Mouse (Mus musculus): ENCODE results near the gene Zmiz1. TPM values are rescaled to one million over a fixed set of nuclear protein-coding genes. Genes with fewer than 3 reads are reported as not detected.

Gene Zmiz1
- total and polyA plus RNA-seq, 3 experiments = 0.09 to 0.16 TPM; not detected in 1

- Histone ChIP-seq H3K36me3 (replicated peaks) (no peaks in the 10 kb centered on the region), H3K27me3 (ENCODE audit: insufficient read depth, low read length) (no peaks in the 10 kb centered on the region; the same call in 1 of the 2 replicates), H3K9me3 (replicated peaks) (peaks cover 34% of the 10 kb centered on the region), H3K4me1 (ENCODE audit: insufficient read depth, low read depth, low read length) (no peaks in the 10 kb centered on the region), H3K4me3 (ENCODE audit: low read depth, low read length) (no peak overlapping the region)
- TF ChIP-seq GATA2 (IDR thresholded peaks at IDR 0.05; ENCODE audit: borderline replicate concordance, low read depth, low read length) (no peak), GATA1 (IDR thresholded peaks at IDR 0.05; ENCODE audit: borderline replicate concordance, low read length) (no peak), POLR2AphosphoS5 (IDR thresholded peaks at IDR 0.05; ENCODE audit: insufficient replicate concordance, low read depth, low read length) (no peak), TAL1 (conservative IDR thresholded peaks at IDR 0.05; ENCODE audit: low read depth, low read length) (no peak), CTCF (IDR thresholded peaks at IDR 0.05; ENCODE audit: low read depth, low read length) (no peak)
- DNase-seq (ENCODE audit: low spot score) (no peak), ATAC-seq (ENCODE audit: extremely low read depth, insufficient number of reproducible peaks, low FRiP score, poor library complexity, severe bottlenecking) (no peak)
These were observed 206.5 kb downstream of the Zmiz1 start for GRCm38 (mm10) chr14:25665314-25665970.

DNA sequence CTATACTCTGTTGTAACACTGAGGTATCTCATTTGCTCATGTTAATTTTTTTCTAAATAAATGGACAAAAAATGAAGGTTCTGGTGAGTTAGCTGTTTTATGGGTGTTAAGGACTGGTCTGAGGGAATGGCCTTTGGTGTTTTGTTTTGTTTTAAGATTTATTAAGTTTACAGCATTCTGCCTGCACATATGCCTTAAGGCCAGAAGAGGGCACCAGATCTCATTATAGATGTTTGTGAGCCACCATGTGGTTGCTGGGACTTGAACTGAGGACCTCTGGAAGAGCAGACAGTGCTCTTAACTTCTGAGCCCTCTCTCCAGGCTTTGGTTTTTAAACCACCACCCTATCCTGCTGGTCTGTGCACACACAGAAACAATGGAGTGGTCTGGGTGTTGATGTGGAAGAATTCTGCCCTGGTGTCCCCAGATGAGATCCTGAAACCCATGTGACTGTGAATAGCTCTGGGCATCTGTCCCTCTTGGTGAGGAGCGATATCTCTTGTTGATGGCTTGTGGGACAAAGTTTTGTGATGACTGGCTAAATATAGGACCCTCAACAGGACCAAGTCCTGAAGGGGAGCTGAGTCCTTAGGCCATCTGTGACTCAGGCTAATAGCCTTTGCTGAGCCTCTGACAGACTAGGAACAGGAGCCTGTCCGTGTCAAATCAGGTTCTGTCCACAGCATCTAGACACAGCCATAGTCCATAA lies 207.8 kb downstream of the Zmiz1 start:
- Histone ChIP-seq H3K27me3 (ENCODE audit: insufficient read depth, low read length) (no peaks in the 10 kb centered on the region), H3K9me3 (replicated peaks) (peaks cover 20% of the 10 kb centered on the region), H3K36me3 (replicated peaks) (no peaks in the 10 kb centered on the region), H3K4me1 (ENCODE audit: insufficient read depth, low read depth, low read length) (no peaks in the 10 kb centered on the region), H3K4me3 (ENCODE audit: low read depth, low read length) (no peak overlapping the region)
- TF ChIP-seq CTCF (IDR thresholded peaks at IDR 0.05; ENCODE audit: low read depth, low read length) (no peak), TAL1 (conservative IDR thresholded peaks at IDR 0.05; ENCODE audit: low read depth, low read length) (no peak), GATA1 (IDR thresholded peaks at IDR 0.05; ENCODE audit: borderline replicate concordance, low read length) (no peak), POLR2AphosphoS5 (IDR thresholded peaks at IDR 0.05; ENCODE audit: insufficient replicate concordance, low read depth, low read length) (no peak), GATA2 (IDR thresholded peaks at IDR 0.05; ENCODE audit: borderline replicate concordance, low read depth, low read length) (no peak)
- ATAC-seq (ENCODE audit: extremely low read depth, insufficient number of reproducible peaks, low FRiP score, poor library complexity, severe bottlenecking) (no peak), DNase-seq (ENCODE audit: low spot score) (no peak)

GRCm38 (mm10) chr14:25667587-25667986 lies 208.6 kb downstream of the Zmiz1 start:
- H3K4me1 ChIP-seq (ENCODE audit: insufficient read depth, low read depth, low read length) = no peaks in the 10 kb centered on the region
- no peaks in the 10 kb centered on the region for H3K27me3 ChIP-seq (ENCODE audit: insufficient read depth, low read length)
- H3K4me3 ChIP-seq (ENCODE audit: low read depth, low read length) = no peak overlapping the region
- ATAC-seq (ENCODE audit: extremely low read depth, insufficient number of reproducible peaks, low FRiP score, poor library complexity, severe bottlenecking) = no peak
- peaks cover 13% of the 10 kb centered on the region for H3K9me3 ChIP-seq (replicated peaks)
- no peaks in the 10 kb centered on the region for H3K36me3 ChIP-seq (replicated peaks)
- TF ChIP-seq TAL1 (conservative IDR thresholded peaks at IDR 0.05; ENCODE audit: low read depth, low read length) (no peak), POLR2AphosphoS5 (IDR thresholded peaks at IDR 0.05; ENCODE audit: insufficient replicate concordance, low read depth, low read length) (no peak), GATA1 (IDR thresholded peaks at IDR 0.05; ENCODE audit: borderline replicate concordance, low read length) (no peak), CTCF (IDR thresholded peaks at IDR 0.05; ENCODE audit: low read depth, low read length) (no peak)
- no peak for DNase-seq (ENCODE audit: low spot score)

DNA sequence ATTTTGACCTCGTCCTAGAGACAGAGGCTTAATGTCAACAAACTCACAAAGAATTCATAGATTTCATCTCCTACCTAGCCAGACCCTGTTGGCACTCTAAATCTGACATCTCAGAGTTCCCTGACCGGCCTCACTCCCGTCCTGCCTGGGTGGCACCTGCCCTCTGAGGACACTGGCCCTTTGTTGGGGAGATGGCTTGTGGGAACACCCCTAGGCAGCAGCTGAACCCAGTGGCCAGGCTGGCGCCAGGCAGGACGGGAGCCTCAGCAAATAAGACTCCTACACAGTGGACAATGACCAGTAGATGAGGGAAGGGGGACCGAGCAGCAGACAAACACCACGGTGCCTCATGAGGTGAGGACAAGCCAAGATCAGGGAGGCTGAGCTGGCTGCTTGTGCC lies 220.6 kb downstream of the Zmiz1 start:
- DNase-seq (ENCODE audit: low spot score) (no peak), ATAC-seq (ENCODE audit: extremely low read depth, insufficient number of reproducible peaks, low FRiP score, poor library complexity, severe bottlenecking) (no peak)
- no peak for TF ChIP-seq TAL1 (conservative IDR thresholded peaks at IDR 0.05; ENCODE audit: low read depth, low read length)
- no peak for TF ChIP-seq GATA2 (IDR thresholded peaks at IDR 0.05; ENCODE audit: borderline replicate concordance, low read depth, low read length)
- TF ChIP-seq GATA1 (IDR thresholded peaks at IDR 0.05; ENCODE audit: borderline replicate concordance, low read length) = no peak
- no peak for TF ChIP-seq POLR2AphosphoS5 (IDR thresholded peaks at IDR 0.05; ENCODE audit: insufficient replicate concordance, low read depth, low read length)
- no peak for TF ChIP-seq CTCF (IDR thresholded peaks at IDR 0.05; ENCODE audit: low read depth, low read length)
- Histone ChIP-seq H3K9me3 (replicated peaks) (no peaks in the 10 kb centered on the region), H3K27me3 (ENCODE audit: insufficient read depth, low read length) (no peaks in the 10 kb centered on the region), H3K4me1 (ENCODE audit: insufficient read depth, low read depth, low read length) (no peaks in the 10 kb centered on the region), H3K36me3 (replicated peaks) (no peaks in the 10 kb centered on the region), H3K4me3 (ENCODE audit: low read depth, low read length) (no peak overlapping the region)

DNA sequence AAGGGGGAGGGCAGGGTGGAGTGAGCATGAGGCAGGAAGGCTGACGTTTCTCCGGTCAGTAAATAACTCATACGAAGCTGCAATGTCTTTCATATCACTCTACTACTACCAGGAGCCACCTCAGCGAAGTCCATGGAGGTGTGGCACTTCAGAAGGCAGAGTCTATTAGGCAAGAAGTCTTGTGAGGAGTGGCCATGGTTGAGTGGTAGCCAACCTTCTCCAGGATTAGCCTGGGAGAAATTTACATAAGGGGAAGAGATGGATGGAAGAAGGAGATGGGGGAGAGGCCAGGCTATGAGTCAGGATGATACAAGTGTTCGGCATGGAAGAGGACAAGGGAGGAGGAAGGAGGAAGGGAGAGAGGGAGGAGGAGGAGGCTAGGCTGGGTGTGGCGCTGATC lies 223.0 kb downstream of the Zmiz1 start:
- no peak for DNase-seq (ENCODE audit: low spot score)
- TF ChIP-seq TAL1 (conservative IDR thresholded peaks at IDR 0.05; ENCODE audit: low read depth, low read length) = no peak
- TF ChIP-seq GATA2 (IDR thresholded peaks at IDR 0.05; ENCODE audit: borderline replicate concordance, low read depth, low read length) = no peak
- no peak for TF ChIP-seq GATA1 (IDR thresholded peaks at IDR 0.05; ENCODE audit: borderline replicate concordance, low read length)
- TF ChIP-seq POLR2AphosphoS5 (IDR thresholded peaks at IDR 0.05; ENCODE audit: insufficient replicate concordance, low read depth, low read length) = no peak
- TF ChIP-seq CTCF (IDR thresholded peaks at IDR 0.05; ENCODE audit: low read depth, low read length) = no peak
- ATAC-seq (ENCODE audit: extremely low read depth, insufficient number of reproducible peaks, low FRiP score, poor library complexity, severe bottlenecking) = no peak
- no peaks in the 10 kb centered on the region for H3K36me3 ChIP-seq (replicated peaks)
- no peak overlapping the region for H3K4me3 ChIP-seq (ENCODE audit: low read depth, low read length)
- no peaks in the 10 kb centered on the region for H3K9me3 ChIP-seq (replicated peaks)
- no peaks in the 10 kb centered on the region for H3K4me1 ChIP-seq (ENCODE audit: insufficient read depth, low read depth, low read length)
- H3K27me3 ChIP-seq (ENCODE audit: insufficient read depth, low read length) = peaks cover 3% of the 10 kb centered on the region

GRCm38 (mm10) chr14:25686216-25686945 lies 227.4 kb downstream of the Zmiz1 start:
- TF ChIP-seq TAL1 (conservative IDR thresholded peaks at IDR 0.05; ENCODE audit: low read depth, low read length) (no peak), POLR2AphosphoS5 (IDR thresholded peaks at IDR 0.05; ENCODE audit: insufficient replicate concordance, low read depth, low read length) (no peak), GATA1 (IDR thresholded peaks at IDR 0.05; ENCODE audit: borderline replicate concordance, low read length) (no peak), GATA2 (IDR thresholded peaks at IDR 0.05; ENCODE audit: borderline replicate concordance, low read depth, low read length) (no peak), CTCF (IDR thresholded peaks at IDR 0.05; ENCODE audit: low read depth, low read length) (no peak)
- no peak for ATAC-seq (ENCODE audit: extremely low read depth, insufficient number of reproducible peaks, low FRiP score, poor library complexity, severe bottlenecking)

More at GRCm38 (mm10) chr14:25686216-25686945, 227.4 kb downstream of the Zmiz1 start:
- Histone ChIP-seq H3K36me3 (replicated peaks) (no peaks in the 10 kb centered on the region), H3K9me3 (replicated peaks) (no peaks in the 10 kb centered on the region), H3K4me1 (ENCODE audit: insufficient read depth, low read depth, low read length) (no peaks in the 10 kb centered on the region), H3K4me3 (ENCODE audit: low read depth, low read length) (no peak overlapping the region), H3K27me3 (ENCODE audit: insufficient read depth, low read length) (peaks cover 8% of the 10 kb centered on the region)
- no peak for DNase-seq (ENCODE audit: low spot score)

Measured in G1E (cell line).